Mouse (Mus musculus): ENCODE results near the gene Slc43a2.

DNA sequence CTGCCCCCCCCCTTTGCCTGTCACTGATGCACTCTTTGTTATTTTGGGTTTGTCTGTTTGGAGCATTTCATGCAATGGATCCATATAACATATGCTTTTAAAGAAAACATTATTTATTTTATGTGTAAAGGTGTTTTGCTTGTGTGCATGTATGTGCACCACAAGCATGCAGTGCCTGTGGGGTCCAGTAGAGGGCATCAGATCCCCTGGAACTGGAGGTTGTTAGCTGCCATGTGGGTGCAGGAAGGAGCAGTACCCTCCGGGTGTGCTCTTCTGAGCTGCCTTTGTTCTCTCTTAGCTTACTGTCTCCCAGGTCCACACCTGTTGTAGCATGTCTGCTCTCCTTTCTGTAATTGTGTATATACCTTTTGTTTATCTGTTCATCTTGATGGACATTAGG is 26.6 kb downstream of the Slc43a2 start:
- no peak for TF ChIP-seq POLR2A (IDR thresholded peaks at IDR 0.05; ENCODE audit: borderline replicate concordance, insufficient read depth, low read length)
- TF ChIP-seq CTCF (IDR thresholded peaks at IDR 0.05; ENCODE audit: borderline replicate concordance, insufficient read depth, low read depth, low read length), result peak; percentile 46; the same call in 1 of the 2 replicates
